ENCODE assay signal across 20 mouse cellular contexts in genomic region chr2:69629914-69630313, GRCm38 (mm10). TPM values are rescaled to one million over a fixed set of nuclear protein-coding genes. Genes with fewer than 3 reads are reported as not detected.
A peak's percentile ranks its signal among the peaks of the same experiment; 100 is the strongest.
DNase-seq lines count a peak whose midpoint lies in the region; ATAC-seq and TF ChIP-seq lines count a peak whose summit lies in the region.
"Had no signal": no experiment of that assay in that cellular context is flagged by ENCODE, and none has a peak within 500 bp of the region (broad histone marks: within the 10 kb centered on the region; RNA-seq: fewer than 3 reads in every experiment).

No protein-coding gene starts in this region.

- no peaks in the 10 kb centered on the region for H3K27me3 ChIP-seq in intestine, postnatal 0 days (replicated peaks; ENCODE audit: control insufficient read depth, insufficient read depth, low read length)
- H3K27me3 ChIP-seq in intestine, embryonic 16.5 days (replicated peaks; ENCODE audit: control insufficient read depth, insufficient read depth, low read length), result no peaks in the 10 kb centered on the region
- H3K27me3 ChIP-seq in kidney, embryonic 16.5 days (ENCODE audit: insufficient read depth, low read length), result no peaks in the 10 kb centered on the region
- peaks cover 3% of the 10 kb centered on the region; the same call in 1 of the 2 replicates for H3K27me3 ChIP-seq in neural tube, embryonic 13.5 days
- peaks cover 8% of the 10 kb centered on the region; the same call in 1 of the 2 replicates for H3K27me3 ChIP-seq in neural tube, embryonic 15.5 days (replicated peaks)

- no peak overlapping the region for H3K9ac ChIP-seq in intestine, postnatal 0 days (ENCODE audit: low read depth, low read length)
- no peak overlapping the region for H3K9ac ChIP-seq in intestine, embryonic 16.5 days (ENCODE audit: low read depth, low read length)
- H3K9ac ChIP-seq in kidney, embryonic 16.5 days (replicated peaks; ENCODE audit: low read length), result peak overlapping the region; percentile 9; the same call in 1 of the 2 replicates
- H3K9ac ChIP-seq in neural tube, embryonic 13.5 days, result 0 out of 2 replicates have a peak overlapping the region, but pooled peaks have one; percentile 57
- H3K9ac ChIP-seq in neural tube, embryonic 15.5 days (replicated peaks), result no peak overlapping the region
- H3K9ac ChIP-seq: forebrain, postnatal 0 days; heart, embryonic 13.5 days; hindbrain, embryonic 14.5 days had no signal

- H3K36me3 ChIP-seq in intestine, postnatal 0 days (ENCODE audit: control insufficient read depth, insufficient read depth), result no peaks in the 10 kb centered on the region
- H3K36me3 ChIP-seq in intestine, embryonic 16.5 days (ENCODE audit: control insufficient read depth, insufficient read depth, low read length), result no peaks in the 10 kb centered on the region
- H3K36me3 ChIP-seq in kidney, embryonic 16.5 days (ENCODE audit: insufficient read depth, low read length), result no peaks in the 10 kb centered on the region
- H3K36me3 ChIP-seq in neural tube, embryonic 13.5 days, result no peaks in the 10 kb centered on the region
- H3K36me3 ChIP-seq in neural tube, embryonic 15.5 days, result no peaks in the 10 kb centered on the region
- H3K36me3 ChIP-seq: heart, embryonic 10.5 days; heart, embryonic 13.5 days had no signal

- 0 out of 2 replicates have a peak overlapping the region, but pooled peaks have one; percentile 13 for H3K4me2 ChIP-seq in intestine, postnatal 0 days (replicated peaks; ENCODE audit: low read depth)
- H3K4me2 ChIP-seq in intestine, embryonic 16.5 days (ENCODE audit: low read depth, low read length), result no peak overlapping the region
- peak overlapping the region; percentile 48 for H3K4me2 ChIP-seq in kidney, embryonic 16.5 days (replicated peaks; ENCODE audit: low read depth, low read length)
- H3K4me2 ChIP-seq in neural tube, embryonic 13.5 days, result no peak overlapping the region
- H3K4me2 ChIP-seq in neural tube, embryonic 15.5 days, result no peak overlapping the region
- H3K4me2 ChIP-seq: heart, embryonic 13.5 days had no signal

- no peak for TF ChIP-seq CTCF in intestine, postnatal 0 days (IDR thresholded peaks at IDR 0.05; ENCODE audit: low read depth)

- 87% methylated on average over 6 of the region's 6 CpGs for WGBS in intestine, postnatal 0 days
- 83% methylated on average over 6 of the region's 6 CpGs for WGBS in intestine, embryonic 16.5 days
- WGBS in kidney, embryonic 16.5 days, result 56% methylated on average over 6 of the region's 6 CpGs
- 89% methylated on average over 6 of the region's 6 CpGs for WGBS in neural tube, embryonic 13.5 days
- 92% methylated on average over 6 of the region's 6 CpGs for WGBS in neural tube, embryonic 15.5 days

- no peak for DNase-seq in kidney, postnatal 14 days
- DNase-seq in left cerebral cortex, adult 18-20 months (ENCODE audit: low spot score in 2 of 2), result no peak
- DNase-seq: cerebellum, adult 18-20 months; cerebellum, adult 9-10 months; cerebellum, postnatal 14 days; forebrain, postnatal 0 days; gastrocnemius, adult 2 months; gastrocnemius, postnatal 14 days; heart, adult 18-20 months; heart, postnatal 14 days; heart, postnatal 4 days had no signal

- H3K4me1 ChIP-seq in intestine, postnatal 0 days (replicated peaks; ENCODE audit: control insufficient read depth, insufficient read depth, low read length), result no peaks in the 10 kb centered on the region
- H3K4me1 ChIP-seq in intestine, embryonic 16.5 days (ENCODE audit: control insufficient read depth, insufficient read depth, low read length), result no peaks in the 10 kb centered on the region
- no peaks in the 10 kb centered on the region for H3K4me1 ChIP-seq in kidney, embryonic 16.5 days (ENCODE audit: insufficient read depth, low read length)
- H3K4me1 ChIP-seq in neural tube, embryonic 13.5 days (replicated peaks), result no peaks in the 10 kb centered on the region
- H3K4me1 ChIP-seq in neural tube, embryonic 15.5 days, result peaks cover 5% of the 10 kb centered on the region
- H3K4me1 ChIP-seq: heart, embryonic 10.5 days; heart, embryonic 13.5 days had no signal

- H3K27ac ChIP-seq in intestine, postnatal 0 days (ENCODE audit: low read depth, low read length), result no peak overlapping the region
- H3K27ac ChIP-seq in intestine, embryonic 16.5 days (ENCODE audit: low read length), result no peak overlapping the region
- no peak overlapping the region for H3K27ac ChIP-seq in kidney, embryonic 16.5 days (ENCODE audit: low read length)
- no peak overlapping the region for H3K27ac ChIP-seq in neural tube, embryonic 13.5 days (replicated peaks)
- no peak overlapping the region for H3K27ac ChIP-seq in neural tube, embryonic 15.5 days (replicated peaks)
- H3K27ac ChIP-seq: gastrocnemius, adult 2 months; heart, embryonic 10.5 days; heart, embryonic 13.5 days; hindbrain, embryonic 14.5 days had no signal

- no peaks in the 10 kb centered on the region for H3K9me3 ChIP-seq in intestine, postnatal 0 days (ENCODE audit: control insufficient read depth)
- H3K9me3 ChIP-seq in intestine, embryonic 16.5 days (ENCODE audit: control insufficient read depth, low read length), result no peaks in the 10 kb centered on the region
- H3K9me3 ChIP-seq in kidney, embryonic 16.5 days (ENCODE audit: low read length), result no peaks in the 10 kb centered on the region
- no peaks in the 10 kb centered on the region for H3K9me3 ChIP-seq in neural tube, embryonic 13.5 days
- no peaks in the 10 kb centered on the region for H3K9me3 ChIP-seq in neural tube, embryonic 15.5 days (replicated peaks)
- H3K9me3 ChIP-seq: heart, embryonic 10.5 days; heart, embryonic 13.5 days had no signal

- H3K4me3 ChIP-seq in intestine, postnatal 0 days (ENCODE audit: low read depth, low read length), result no peak overlapping the region
- H3K4me3 ChIP-seq in intestine, embryonic 16.5 days (ENCODE audit: low read length), result no peak overlapping the region
- no peak overlapping the region; the same call in 1 of the 2 replicates for H3K4me3 ChIP-seq in kidney, embryonic 16.5 days (ENCODE audit: low read length)
- no peak overlapping the region for H3K4me3 ChIP-seq in neural tube, embryonic 13.5 days
- no peak overlapping the region for H3K4me3 ChIP-seq in neural tube, embryonic 15.5 days (replicated peaks)
- H3K4me3 ChIP-seq: gastrocnemius, adult 2 months; heart, embryonic 10.5 days; heart, embryonic 13.5 days had no signal

- ATAC-seq in intestine, postnatal 0 days, result no peak
- no peak for ATAC-seq in intestine, embryonic 16.5 days
- no peak for ATAC-seq in kidney, embryonic 16.5 days (ENCODE audit: low FRiP score, low TSS enrichment)
- ATAC-seq in neural tube, embryonic 13.5 days (ENCODE audit: low read depth), result no peak
- no peak for ATAC-seq in neural tube, embryonic 15.5 days (ENCODE audit: low FRiP score)
- ATAC-seq: forebrain, embryonic 14.5 days; forebrain, postnatal 0 days had no signal

RNA-seq across cellular contexts. Expression of gene Bbs5, which starts 17.1 kb away (rescaled TPM):
- 5.0 and 6.1 TPM in 2 replicates for polyA plus RNA-seq in intestine, postnatal 0 days (2015; fragmentation: Nextera tagmentation; extraction: Ambion mirVana)
- 10.3 and 11.1 TPM in 2 replicates for polyA plus RNA-seq in intestine, embryonic 16.5 days (2015; fragmentation: Nextera tagmentation; extraction: Ambion mirVana)
- polyA plus RNA-seq in kidney, embryonic 16.5 days (2015; fragmentation: Nextera tagmentation; extraction: Ambion mirVana), result 16.1 and 19.9 TPM in 2 replicates
- polyA plus RNA-seq in neural tube, embryonic 13.5 days (2015; fragmentation: Nextera tagmentation; extraction: Ambion mirVana), result 22.4 and 25.8 TPM in 2 replicates
- 23.9 and 26.0 TPM in 2 replicates for polyA plus RNA-seq in neural tube, embryonic 15.5 days (2015; fragmentation: Nextera tagmentation; extraction: Ambion mirVana)
- total RNA-seq in left cerebral cortex, adult 18-20 months (2021), result 10 to 100 TPM; 24.5 to 28.4 TPM

RNA-seq across cellular contexts. Expression of gene Klhl41, which starts 40.0 kb away (rescaled TPM):
- polyA plus RNA-seq in intestine, postnatal 0 days (2015; fragmentation: Nextera tagmentation; extraction: Ambion mirVana), result 0.07 TPM in 1 of 2 replicates, not detected in the other
- polyA plus RNA-seq in intestine, embryonic 16.5 days (2015; fragmentation: Nextera tagmentation; extraction: Ambion mirVana), result 0.16 and 0.18 TPM in 2 replicates
- polyA plus RNA-seq in kidney, embryonic 16.5 days (2015; fragmentation: Nextera tagmentation; extraction: Ambion mirVana), result 0.86 and 1.1 TPM in 2 replicates
- 0.99 and 3.6 TPM in 2 replicates for polyA plus RNA-seq in neural tube, embryonic 13.5 days (2015; fragmentation: Nextera tagmentation; extraction: Ambion mirVana)
- 2.1 and 2.2 TPM in 2 replicates for polyA plus RNA-seq in neural tube, embryonic 15.5 days (2015; fragmentation: Nextera tagmentation; extraction: Ambion mirVana)
- under 1 TPM; 0.88 to 0.94 TPM for total RNA-seq in left cerebral cortex, adult 18-20 months (2021)

RNA-seq across cellular contexts. Expression of gene Lrp2, which starts 44.0 kb away (rescaled TPM):
- 1.6 TPM in 2 replicates for polyA plus RNA-seq in intestine, postnatal 0 days (2015; fragmentation: Nextera tagmentation; extraction: Ambion mirVana)
- polyA plus RNA-seq in intestine, embryonic 16.5 days (2015; fragmentation: Nextera tagmentation; extraction: Ambion mirVana), result 2.0 and 2.2 TPM in 2 replicates
- 21.4 and 23.0 TPM in 2 replicates for polyA plus RNA-seq in kidney, embryonic 16.5 days (2015; fragmentation: Nextera tagmentation; extraction: Ambion mirVana)
- 0.39 and 0.59 TPM in 2 replicates for polyA plus RNA-seq in neural tube, embryonic 13.5 days (2015; fragmentation: Nextera tagmentation; extraction: Ambion mirVana)
- 0.46 and 0.66 TPM in 2 replicates for polyA plus RNA-seq in neural tube, embryonic 15.5 days (2015; fragmentation: Nextera tagmentation; extraction: Ambion mirVana)
- under 1 TPM; 0.02 to 0.12 TPM for total RNA-seq in left cerebral cortex, adult 18-20 months (2021)
- total RNA-seq: gastrocnemius, adult 2 months; gastrocnemius, postnatal 14 days had no signal

Comparison
In these comparisons a context has a peak if more than half of its experiments do, and no peak if none do; other contexts are left out.
1. H3K4me2 ChIP-seq: peak in intestine, postnatal 0 days (single experiment) and kidney, embryonic 16.5 days (single experiment); none in intestine, embryonic 16.5 days (single experiment), neural tube, embryonic 13.5 days (single experiment) and neural tube, embryonic 15.5 days (single experiment).
2. H3K9ac ChIP-seq: peak in kidney, embryonic 16.5 days (single experiment) and neural tube, embryonic 13.5 days (single experiment); none in intestine, postnatal 0 days (single experiment), intestine, embryonic 16.5 days (single experiment) and neural tube, embryonic 15.5 days (single experiment).